Mouse (Mus musculus) retina, postnatal 1 day (tissue): ENCODE measurements at regions not wholly inside any gene's neighbourhood (a gene's known extent, or its start where the extent isn't known, plus 50 kb on each side); places are given as distances from the start of the nearest gene placed in this dataset.
"Not testable (repeated sequence)": the region's sequence is repeated elsewhere in the genome, so short reads cannot be mapped to it uniquely, and the experiment has no call there.

ENCODE experiments used
- DNase-seq: peaks from one replicate; pipeline ENCODE4 v3.0.0-alpha.2; 2012

DNA sequence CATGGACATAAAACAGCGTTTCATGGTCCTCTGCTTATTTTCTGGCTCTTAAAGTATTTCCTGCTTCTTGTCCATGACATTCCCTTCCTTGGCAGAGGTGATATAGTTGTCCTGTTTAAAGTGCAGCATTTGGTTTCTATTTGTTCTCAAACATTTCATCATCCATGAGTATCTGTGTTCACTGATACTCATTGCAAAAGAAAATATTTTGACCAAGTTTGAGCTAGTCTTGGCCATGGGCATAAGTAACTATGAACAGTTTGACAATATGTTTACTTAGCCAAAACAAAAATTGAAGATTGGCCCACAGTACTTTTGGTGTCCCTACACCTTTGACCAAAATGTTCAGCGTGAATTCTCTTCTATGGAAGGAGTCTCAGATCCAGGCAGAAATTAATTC lies 58.7 kb upstream of the 2310057J18Rik start:
- DNase-seq, result not testable (repeated sequence)

DNA sequence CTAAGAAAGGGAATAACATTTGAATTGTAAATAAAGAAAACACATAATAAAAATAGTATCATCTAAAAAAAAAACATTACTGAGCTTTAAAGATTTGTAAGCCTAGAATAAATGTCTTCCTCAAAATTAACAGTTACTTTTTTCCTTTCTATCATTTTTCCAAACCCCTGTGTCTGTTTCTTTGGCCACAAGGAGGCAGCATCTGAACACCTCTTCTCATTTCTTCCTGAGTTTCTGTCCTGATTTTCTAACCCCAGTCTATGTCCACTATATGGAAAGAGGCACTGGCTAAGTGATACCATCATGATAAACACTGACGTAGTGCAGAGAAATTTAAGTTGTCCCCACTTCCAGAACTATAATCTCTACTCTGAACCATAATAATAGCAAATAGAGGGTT lies 55.8 kb upstream of the Soga3 start:
- DNase-seq, result peak; percentile 55
